Mouse (Mus musculus): ENCODE data around the gene Ncstn. TPM values are rescaled to one million over a fixed set of nuclear protein-coding genes. Genes with fewer than 3 reads are reported as not detected.

Gene Ncstn
- 77.5 and 86.9 TPM in 2 replicates for total RNA-seq (2014; rRNA removed)
- polyA plus RNA-seq (2015; fragmentation: Nextera tagmentation; extraction: Ambion mirVana), result 95.0 and 101 TPM in 2 replicates

GRCm38 (mm10) chr1:172082101-172082898, at the start of gene Ncstn, which contains the start of gene Copa:
Ncstn (minus strand) TSS chr1:172082795.
Copa (plus strand) TSS chr1:172082529.
- H3K4me3 ChIP-seq (ENCODE audit: low read length), result peak within 1 kb of the TSS; percentile 81
- ATAC-seq, result peak; percentile 99
- H3K36me3 ChIP-seq (ENCODE audit: insufficient read depth, low read length), result peaks cover 16% of the 10 kb centered on the region; the same call in 1 of the 2 replicates
- H3K9ac ChIP-seq (replicated peaks; ENCODE audit: low read length), result peak within 1 kb of the TSS; percentile 91
- H3K27me3 ChIP-seq (ENCODE audit: insufficient read depth, low read length), result no peaks in the 10 kb centered on the region
- no peaks in the 10 kb centered on the region for H3K9me3 ChIP-seq (ENCODE audit: low read length)
- H3K27ac ChIP-seq, result peak within 1 kb of the TSS; percentile 93
- DNase-seq (ENCODE audit: low spot score), result peak; percentile 98
- H3K4me2 ChIP-seq (ENCODE audit: low read depth, low read length), result peak within 1 kb of the TSS; percentile 74
- under 1% methylated on average over 36 of the region's 40 CpGs for WGBS
- peaks cover 16% of the 10 kb centered on the region; the same call in 1 of the 2 replicates for H3K4me1 ChIP-seq (ENCODE audit: insufficient read depth, low read length)
- peak; percentile 63 for TF ChIP-seq CTCF (IDR thresholded peaks at IDR 0.05; ENCODE audit: low read depth)

GRCm38 (mm10) chr1:172132319-172132718, 49.7 kb upstream of the Ncstn start:
- no peak for DNase-seq (ENCODE audit: low spot score)
- ATAC-seq, result no peak; the same call in 1 of the 2 replicates
- WGBS, result 82% methylated on average over 7 of the region's 7 CpGs
- Histone ChIP-seq H3K27ac (no peak overlapping the region), H3K9me3 (ENCODE audit: low read length) (no peaks in the 10 kb centered on the region), H3K4me3 (ENCODE audit: low read length) (no peak overlapping the region), H3K4me1 (ENCODE audit: insufficient read depth, low read length) (peaks cover 5% of the 10 kb centered on the region), H3K36me3 (ENCODE audit: insufficient read depth, low read length) (peaks cover 52% of the 10 kb centered on the region), H3K9ac (replicated peaks; ENCODE audit: low read length) (no peak overlapping the region), H3K27me3 (ENCODE audit: insufficient read depth, low read length) (no peaks in the 10 kb centered on the region), H3K4me2 (ENCODE audit: low read depth, low read length) (no peak overlapping the region)
- TF ChIP-seq CTCF (IDR thresholded peaks at IDR 0.05; ENCODE audit: low read depth), result no peak

- peaks cover 6% of the 10 kb centered on the region for H3K4me1 ChIP-seq (ENCODE audit: insufficient read depth, low read length)
- no peak overlapping the region for H3K27ac ChIP-seq
- no peak overlapping the region for H3K4me3 ChIP-seq (ENCODE audit: low read length)
- DNase-seq (ENCODE audit: low spot score) (no peak), ATAC-seq (no peak)
- peaks cover 46% of the 10 kb centered on the region for H3K36me3 ChIP-seq (ENCODE audit: insufficient read depth, low read length)
- no peak overlapping the region for H3K9ac ChIP-seq (replicated peaks; ENCODE audit: low read length)
- TF ChIP-seq CTCF (IDR thresholded peaks at IDR 0.05; ENCODE audit: low read depth), result no peak
- no peaks in the 10 kb centered on the region for H3K9me3 ChIP-seq (ENCODE audit: low read length)
- H3K27me3 ChIP-seq (ENCODE audit: insufficient read depth, low read length), result no peaks in the 10 kb centered on the region
- H3K4me2 ChIP-seq (ENCODE audit: low read depth, low read length), result no peak overlapping the region
- WGBS, result 93% methylated on average over 5 of the region's 5 CpGs
Observed at GRCm38 (mm10) chr1:172129780-172130179, 47.2 kb upstream of the Ncstn start.

- no peak overlapping the region for H3K27ac ChIP-seq
- no peak for ATAC-seq
- peaks cover 6% of the 10 kb centered on the region for H3K4me1 ChIP-seq (ENCODE audit: insufficient read depth, low read length)
- no peaks in the 10 kb centered on the region for H3K9me3 ChIP-seq (ENCODE audit: low read length)
- peak; percentile 62 for DNase-seq (ENCODE audit: low spot score)
- H3K36me3 ChIP-seq (ENCODE audit: insufficient read depth, low read length), result peaks cover 39% of the 10 kb centered on the region
- TF ChIP-seq CTCF (IDR thresholded peaks at IDR 0.05; ENCODE audit: low read depth), result peak; percentile 58
- H3K4me3 ChIP-seq (ENCODE audit: low read length), result no peak overlapping the region
- no peaks in the 10 kb centered on the region for H3K27me3 ChIP-seq (ENCODE audit: insufficient read depth, low read length)
- no peak overlapping the region for H3K9ac ChIP-seq (replicated peaks; ENCODE audit: low read length)
- H3K4me2 ChIP-seq (ENCODE audit: low read depth, low read length), result no peak overlapping the region
- WGBS, result 63% methylated on average over 2 of the region's 2 CpGs
Observed at GRCm38 (mm10) chr1:172129108-172129507, 46.5 kb upstream of the Ncstn start.

- H3K4me3 ChIP-seq (ENCODE audit: low read length), result no peak overlapping the region
- no peak for DNase-seq (ENCODE audit: low spot score)
- H3K36me3 ChIP-seq (ENCODE audit: insufficient read depth, low read length), result peaks cover 34% of the 10 kb centered on the region
- H3K27ac ChIP-seq, result no peak overlapping the region
- no peak for TF ChIP-seq CTCF (IDR thresholded peaks at IDR 0.05; ENCODE audit: low read depth)
- no peaks in the 10 kb centered on the region for H3K9me3 ChIP-seq (ENCODE audit: low read length)
- ATAC-seq, result no peak
- no peaks in the 10 kb centered on the region for H3K27me3 ChIP-seq (ENCODE audit: insufficient read depth, low read length)
- 95% methylated on average over 15 of the region's 15 CpGs for WGBS
- no peak overlapping the region for H3K4me2 ChIP-seq (ENCODE audit: low read depth, low read length)
- H3K9ac ChIP-seq (replicated peaks; ENCODE audit: low read length), result no peak overlapping the region
- peaks cover 6% of the 10 kb centered on the region for H3K4me1 ChIP-seq (ENCODE audit: insufficient read depth, low read length)
Observed at GRCm38 (mm10) chr1:172128563-172128962, 46.0 kb upstream of the Ncstn start.

GRCm38 (mm10) chr1:172127487-172127886, 44.9 kb upstream of the Ncstn start:
- Histone ChIP-seq H3K9ac (replicated peaks; ENCODE audit: low read length) (peak overlapping the region; percentile 80), H3K27me3 (ENCODE audit: insufficient read depth, low read length) (no peaks in the 10 kb centered on the region), H3K9me3 (ENCODE audit: low read length) (no peaks in the 10 kb centered on the region), H3K36me3 (ENCODE audit: insufficient read depth, low read length) (peaks cover 28% of the 10 kb centered on the region), H3K4me3 (ENCODE audit: low read length) (peak overlapping the region; percentile 85), H3K4me1 (ENCODE audit: insufficient read depth, low read length) (peaks cover 6% of the 10 kb centered on the region), H3K4me2 (ENCODE audit: low read depth, low read length) (peak overlapping the region; percentile 69), H3K27ac (no peak overlapping the region)
- no peak for ATAC-seq
- TF ChIP-seq CTCF (IDR thresholded peaks at IDR 0.05; ENCODE audit: low read depth), result no peak
- WGBS, result 45% methylated on average over 5 of the region's 5 CpGs
- DNase-seq (ENCODE audit: low spot score), result no peak

All from hindbrain, postnatal 0 days (tissue).